Mouse (Mus musculus) liver, postnatal 0 days (tissue): ENCODE measurements around the gene Pawr.

ENCODE experiments used
- CTCF ChIP-seq: sonication (generic); IDR thresholded peaks from 2 replicates; pipeline ENCODE4 v1.5.1; 2016; ENCODE audit warnings: antibody characterized with exemption, low read depth
- EP300 ChIP-seq: IDR thresholded peaks from 2 replicates; pipeline ENCODE4 v1.6.1; 2016; ENCODE audit warnings: antibody characterized with exemption, low read depth, mild to moderate bottlenecking

DNA sequence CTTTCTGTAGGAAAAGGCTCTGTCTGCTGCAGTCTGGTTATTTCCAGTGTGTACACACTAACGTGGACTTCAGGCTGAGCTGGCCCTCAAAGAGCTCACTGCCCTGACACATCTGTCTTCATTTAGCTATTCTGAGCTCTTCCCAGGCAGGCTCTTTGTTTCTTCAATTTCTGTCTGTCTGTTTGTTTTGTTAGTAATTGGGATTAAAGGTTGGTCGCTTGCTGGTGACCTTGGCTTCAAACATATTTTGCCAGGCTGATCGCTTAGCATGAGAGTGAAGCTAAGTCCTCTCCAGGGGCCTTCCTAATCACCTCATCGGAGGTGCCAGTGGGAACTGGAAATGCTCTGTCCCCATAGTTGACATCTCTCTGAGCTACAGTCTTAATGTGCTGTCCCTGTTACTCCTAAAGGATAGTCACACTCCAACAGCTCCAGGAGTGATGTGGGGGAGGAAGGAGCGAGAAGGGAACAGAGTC lies 53.6 kb downstream of the Pawr start:
- TF ChIP-seq CTCF: no peak
- TF ChIP-seq EP300: no peak
